Mouse (Mus musculus) urinary bladder, postnatal 36 days (tissue): ENCODE results near the gene Ddx21.
"Not testable (repeated sequence)": the region's sequence is repeated elsewhere in the genome, so short reads cannot be mapped to it uniquely, and the experiment has no call there.

ENCODE experiments used
- DNase-seq, 2 experiments: peaks; one replicate each; pipeline ENCODE4 v3.0.0; 2022; ENCODE audit warnings: low spot score in 2 of 2, mixed read lengths in 1 of 2

The Ddx21 gene

GRCm38 (mm10) chr10:62602177-62603040 is at the start of gene Ddx21:
TSS of gene Ddx21 (minus strand) at chr10:62602281.
- DNase-seq, result peak; percentile 86 to 90

DNA sequence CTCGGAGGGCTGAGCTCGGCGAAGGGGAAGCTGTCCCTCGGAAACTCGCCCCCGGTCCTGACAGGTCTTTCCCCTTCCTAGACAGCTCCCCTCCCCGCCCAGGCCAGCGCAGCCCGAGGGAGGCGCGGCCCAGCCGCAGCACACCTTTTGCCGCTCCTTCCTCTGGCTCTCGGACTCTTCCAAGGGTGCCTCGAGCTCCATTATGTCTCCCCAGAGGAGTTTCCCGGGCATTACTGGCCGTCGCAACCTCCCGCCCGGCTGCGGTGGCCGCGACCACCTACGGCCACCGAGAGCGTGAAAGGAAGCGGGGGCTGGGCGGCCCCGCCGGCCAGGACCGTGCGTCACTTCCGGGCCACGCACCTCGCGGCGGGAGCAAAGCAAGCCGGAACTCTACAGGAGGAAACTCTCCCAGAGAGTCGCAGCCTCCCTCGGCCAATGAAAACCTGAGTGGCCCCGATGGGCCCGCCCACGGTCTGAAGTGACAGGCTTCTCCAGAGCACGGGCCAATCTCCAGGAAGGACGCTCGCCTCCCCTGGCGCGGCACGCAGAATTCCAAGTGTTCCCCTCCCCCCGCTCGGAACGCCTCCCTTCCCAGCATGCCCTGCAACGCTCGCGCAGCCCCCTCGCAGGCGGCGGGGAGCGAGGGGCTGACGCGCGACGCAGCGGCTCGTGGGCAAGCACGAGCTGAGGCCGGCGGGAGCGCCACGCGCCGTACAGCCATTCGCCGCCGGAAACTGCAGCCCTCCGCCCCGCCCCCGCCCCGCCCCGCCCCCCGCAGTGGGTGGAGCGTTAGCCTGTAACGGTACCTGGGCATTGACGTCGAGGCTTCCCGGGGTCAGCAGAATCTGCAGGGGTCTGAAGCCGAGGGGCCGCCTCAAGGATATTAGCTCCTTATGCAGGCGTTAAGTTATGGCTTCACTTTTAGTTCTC is 49.1 kb upstream of the Ddx21 start, which contains the start of gene Ddx50:
Gene Ddx50 (minus strand): TSS at position 338 of the 930 bp plus-strand sequence.
- DNase-seq, result peak; percentile 98 to 99

DNA sequence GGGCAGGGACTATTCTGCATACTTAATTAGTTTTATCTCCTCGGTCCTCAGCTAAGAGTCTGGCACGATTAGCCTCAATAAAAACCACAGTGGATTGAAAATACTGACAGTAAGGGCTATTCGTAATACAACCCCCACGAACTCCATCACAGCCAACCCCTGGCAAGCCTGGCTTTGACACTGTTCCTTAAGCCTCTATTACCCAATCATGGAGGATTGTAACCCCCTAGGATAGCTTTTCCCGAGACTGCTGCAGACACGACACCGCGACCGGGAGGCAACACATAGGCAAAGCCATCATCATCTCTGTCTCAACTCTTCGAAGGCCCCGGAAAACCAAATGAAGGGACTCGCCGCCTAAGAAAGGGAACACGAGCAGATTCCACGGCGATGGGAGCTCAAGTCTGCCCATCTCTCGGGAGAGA is 48.3 kb upstream of the Ddx21 start:
- DNase-seq, result no peak

- no peak for DNase-seq
These were observed 2.1 kb upstream of the Ddx21 start for GRCm38 (mm10) chr10:62604161-62604560.

- DNase-seq, result no peak
These were observed 1.4 kb upstream of the Ddx21 start for GRCm38 (mm10) chr10:62603233-62604030.

DNA sequence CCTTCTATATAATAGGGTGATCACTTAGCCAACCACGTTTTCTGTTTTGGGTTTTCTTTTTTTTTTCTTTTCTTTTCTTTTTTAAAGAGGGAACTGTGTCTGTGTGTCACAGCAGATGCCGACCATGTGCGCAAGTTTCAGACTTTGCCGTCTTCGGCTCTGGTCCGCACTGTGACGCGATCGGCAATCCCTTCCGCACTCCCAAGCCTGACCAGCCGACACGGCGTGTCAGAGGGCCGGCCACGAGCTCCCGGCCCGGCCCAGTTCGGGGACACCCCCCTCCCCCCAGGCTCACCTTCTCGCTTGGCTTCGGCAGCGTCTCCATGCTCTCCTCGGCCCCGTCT is 276 bp downstream of the Ddx21 start:
- DNase-seq, result no peak

- no peak for DNase-seq
These were observed 859 bp downstream of the Ddx21 start for GRCm38 (mm10) chr10:62601053-62601791.

DNA sequence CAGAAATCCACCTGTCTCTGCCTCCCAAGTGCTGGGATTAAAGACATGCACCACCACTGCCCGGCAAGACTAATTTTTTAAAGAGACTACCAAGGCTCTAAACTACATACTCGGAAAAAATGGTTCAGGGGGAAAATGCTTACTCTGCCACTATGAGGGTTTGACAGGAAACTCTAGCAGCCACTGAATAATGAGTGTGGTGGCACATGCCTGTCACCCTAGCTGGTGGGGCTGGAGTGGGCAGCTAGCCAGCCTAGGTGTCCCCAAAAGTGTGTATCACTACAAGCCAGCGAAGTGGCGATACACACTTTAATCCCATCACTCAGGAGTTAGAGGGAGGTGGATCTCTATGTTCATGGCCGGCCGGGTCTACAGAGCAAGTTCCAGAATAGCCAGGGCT is 2.0 kb downstream of the Ddx21 start:
- DNase-seq, result no peak

DNA sequence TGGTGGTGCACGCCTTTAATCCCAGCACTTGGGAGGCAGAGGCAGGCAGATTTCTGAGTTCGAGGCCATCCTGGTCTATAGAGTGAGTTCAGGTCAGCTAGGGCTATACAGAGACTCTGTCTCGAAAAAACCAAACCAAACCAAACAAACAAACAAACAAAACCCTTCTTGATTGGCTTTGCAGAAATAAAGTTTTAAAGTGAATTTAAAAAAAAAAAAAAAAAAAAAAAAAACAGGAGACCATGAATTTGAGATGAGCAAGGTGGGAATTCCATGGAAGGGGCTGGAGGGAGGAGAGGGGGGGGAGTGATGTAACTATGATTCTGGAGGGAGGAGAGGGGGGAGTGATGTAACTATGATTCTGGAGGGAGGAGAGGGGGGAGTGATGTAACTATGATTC is 2.8 kb downstream of the Ddx21 start:
- DNase-seq, result not testable (repeated sequence)

DNA sequence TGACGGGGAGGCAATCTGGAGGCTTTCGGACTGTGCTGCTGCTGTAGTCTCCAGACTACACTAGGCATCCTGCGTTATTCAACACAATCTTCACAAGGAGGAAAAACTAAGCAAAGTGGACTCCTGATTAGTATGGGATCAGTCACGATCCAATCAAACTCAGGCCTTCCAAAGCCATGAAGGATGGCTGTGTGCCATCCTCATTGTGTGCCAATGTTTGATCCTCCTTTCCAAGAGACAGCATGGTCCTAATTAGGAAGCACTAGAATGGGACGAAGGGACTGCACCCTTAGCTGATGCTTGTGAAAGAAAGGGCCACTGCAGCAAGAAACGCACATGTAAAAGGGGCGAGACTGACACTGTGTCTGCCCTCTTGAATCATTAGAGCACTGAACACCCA is 9.6 kb downstream of the Ddx21 start:
- DNase-seq, result no peak

GRCm38 (mm10) chr10:62590200-62590599 is 11.9 kb downstream of the Ddx21 start:
- DNase-seq, result peak; percentile 82 to 84

DNA sequence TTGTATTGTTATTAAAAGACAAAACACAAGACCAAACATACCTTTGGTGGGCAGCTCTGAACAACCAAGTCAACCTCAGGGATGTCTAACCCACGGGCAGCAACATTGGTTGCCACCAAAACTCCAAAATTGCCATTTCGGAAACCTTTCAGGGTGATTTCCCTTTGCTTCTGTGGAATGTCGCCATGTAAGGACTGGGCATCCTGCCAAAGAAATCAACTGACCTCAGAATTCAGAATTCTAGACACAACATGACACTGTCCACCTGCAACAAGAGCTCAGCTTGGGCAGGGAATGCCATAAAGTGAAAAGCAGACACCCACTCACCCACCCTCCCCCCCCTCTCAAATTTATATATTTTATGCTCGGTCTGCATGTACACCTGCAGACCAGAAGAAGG is 13.5 kb downstream of the Ddx21 start:
- no peak for DNase-seq

- DNase-seq, result no peak
These were observed 18.8 kb downstream of the Ddx21 start for GRCm38 (mm10) chr10:62583245-62583644.

- no peak for DNase-seq
These were observed 19.4 kb downstream of the Ddx21 start for GRCm38 (mm10) chr10:62582701-62583100.

- DNase-seq, result no peak
These were observed 19.8 kb downstream of the Ddx21 start for GRCm38 (mm10) chr10:62582263-62582662.

- not testable (repeated sequence) for DNase-seq
These were observed 23.0 kb downstream of the Ddx21 start for GRCm38 (mm10) chr10:62579129-62579528.

GRCm38 (mm10) chr10:62578338-62579100 is 23.6 kb downstream of the Ddx21 start, which contains the start of gene Kif1bp:
TSS of gene Kif1bp (minus strand) at chr10:62578457.
- peak; percentile 93 to 96 for DNase-seq

- DNase-seq, result peak in 1 of 2 experiments; percentile 17
These were observed 24.3 kb downstream of the Ddx21 start for GRCm38 (mm10) chr10:62577673-62578337.

GRCm38 (mm10) chr10:62575001-62575400 is 27.1 kb downstream of the Ddx21 start:
- DNase-seq, result no peak
